Mouse (Mus musculus) adrenal gland, adult 2 months (tissue): ENCODE measurements at regions not wholly inside any gene's neighbourhood (a gene's known extent, or its start where the extent isn't known, plus 50 kb on each side); places are given as distances from the start of the nearest gene placed in this dataset.

Experiments used
- DNase-seq: peaks from one replicate; pipeline ENCODE4 v3.0.0; 2021

GRCm38 (mm10) chr3:52503925-52504324 lies 235.8 kb downstream of the Foxo1 start:
- DNase-seq = no peak

- peak; percentile 83 for DNase-seq
These were observed 234.1 kb downstream of the Foxo1 start for GRCm38 (mm10) chr3:52502223-52502622.

GRCm38 (mm10) chr3:52501614-52502013 lies 233.5 kb downstream of the Foxo1 start:
- DNase-seq = peak; percentile 27

- DNase-seq = no peak
These were observed 231.9 kb downstream of the Foxo1 start for GRCm38 (mm10) chr3:52500026-52500425.

GRCm38 (mm10) chr3:52499581-52499980 lies 231.4 kb downstream of the Foxo1 start:
- no peak for DNase-seq

GRCm38 (mm10) chr3:52498506-52499228 lies 230.5 kb downstream of the Foxo1 start:
- no peak for DNase-seq

GRCm38 (mm10) chr3:52496965-52497364 lies 228.8 kb downstream of the Foxo1 start:
- no peak for DNase-seq

GRCm38 (mm10) chr3:52495401-52495800 lies 227.3 kb downstream of the Foxo1 start:
- DNase-seq = no peak

- no peak for DNase-seq
These were observed 226.8 kb downstream of the Foxo1 start for GRCm38 (mm10) chr3:52494924-52495323.

- no peak for DNase-seq
These were observed 211.1 kb downstream of the Foxo1 start for GRCm38 (mm10) chr3:52479186-52479585.

- DNase-seq = no peak
These were observed 201.8 kb downstream of the Foxo1 start for GRCm38 (mm10) chr3:52469900-52470299.

- DNase-seq = no peak
These were observed 201.3 kb downstream of the Foxo1 start for GRCm38 (mm10) chr3:52469397-52469796.

GRCm38 (mm10) chr3:52468326-52468725 lies 200.2 kb downstream of the Foxo1 start:
- no peak for DNase-seq

GRCm38 (mm10) chr3:52467876-52468275 lies 199.7 kb downstream of the Foxo1 start:
- DNase-seq = no peak

GRCm38 (mm10) chr3:52466984-52467565 lies 198.9 kb downstream of the Foxo1 start:
- no peak for DNase-seq

GRCm38 (mm10) chr3:52466571-52466970 lies 198.4 kb downstream of the Foxo1 start:
- no peak for DNase-seq

- DNase-seq = no peak
These were observed 195.8 kb downstream of the Foxo1 start for GRCm38 (mm10) chr3:52463911-52464310.

- DNase-seq = no peak
These were observed 186.8 kb downstream of the Foxo1 start for GRCm38 (mm10) chr3:52454955-52455354.

- DNase-seq = no peak
These were observed 184.9 kb downstream of the Foxo1 start for GRCm38 (mm10) chr3:52453041-52453440.

GRCm38 (mm10) chr3:52452345-52452744 lies 184.2 kb downstream of the Foxo1 start:
- peak; percentile 76 for DNase-seq

GRCm38 (mm10) chr3:52446991-52447390 lies 178.9 kb downstream of the Foxo1 start:
- no peak for DNase-seq

GRCm38 (mm10) chr3:52446500-52446899 lies 178.4 kb downstream of the Foxo1 start:
- DNase-seq = no peak

GRCm38 (mm10) chr3:52444420-52445119 lies 176.4 kb downstream of the Foxo1 start:
- DNase-seq = no peak
